Mouse (Mus musculus) left cerebral cortex, adult 18-20 months (tissue): Measurements from ENCODE around the gene Ccdc144b. TPM values are rescaled to one million over a fixed set of nuclear protein-coding genes. Genes with fewer than 3 reads are reported as not detected.

Experiments used
- DNase-seq, 2 experiments: peaks; one replicate each; pipeline ENCODE4 v3.0.0; 2021 to 2022; ENCODE audit warnings: low spot score in 2 of 2, mixed read lengths in 1 of 2
- total RNA-seq, 2 experiments: library from RNA; stranded (reverse); gene quantifications; 2 replicates each; pipeline ENCODE4 v1.2.3; 2021

The Ccdc144b gene
- total RNA-seq, 2 experiments from 2014 or later = not detected

- no peak for DNase-seq
Measured at GRCm38 (mm10) chr3:36031740-36032510, 21.4 kb downstream of the Ccdc144b start.

GRCm38 (mm10) chr3:36029993-36030392, 23.4 kb downstream of the Ccdc144b start:
- DNase-seq = no peak

GRCm38 (mm10) chr3:36025732-36026131, 27.6 kb downstream of the Ccdc144b start:
- no peak for DNase-seq

- no peak for DNase-seq
Measured at GRCm38 (mm10) chr3:36011239-36011638, 42.1 kb downstream of the Ccdc144b start.

GRCm38 (mm10) chr3:36008411-36009154, 44.8 kb downstream of the Ccdc144b start:
- no peak for DNase-seq

- no peak for DNase-seq
Measured at GRCm38 (mm10) chr3:36004028-36004895, 49.1 kb downstream of the Ccdc144b start.

- peak; percentile 96 to 97 for DNase-seq
Measured at GRCm38 (mm10) chr3:36000275-36001239, 52.8 kb downstream of the Ccdc144b start, which contains the start of gene Mccc1. Gene Mccc1, minus strand, starts transcription at chr3:36000678.

- no peak for DNase-seq
Measured at GRCm38 (mm10) chr3:35994552-35995531, 58.5 kb downstream of the Ccdc144b start.

- DNase-seq = no peak
Measured at GRCm38 (mm10) chr3:35990715-35991114, 62.6 kb downstream of the Ccdc144b start.

- no peak for DNase-seq
Measured at GRCm38 (mm10) chr3:35988031-35988430, 65.3 kb downstream of the Ccdc144b start.

GRCm38 (mm10) chr3:35986266-35986665, 67.1 kb downstream of the Ccdc144b start:
- no peak for DNase-seq

- peak in 1 of 2 experiments; percentile 15 for DNase-seq
Measured at GRCm38 (mm10) chr3:35973551-35973950, 79.8 kb downstream of the Ccdc144b start.

GRCm38 (mm10) chr3:35972985-35973384, 80.4 kb downstream of the Ccdc144b start:
- DNase-seq = peak in 1 of 2 experiments; percentile 21

- no peak for DNase-seq
Measured at GRCm38 (mm10) chr3:35971149-35971548, 82.2 kb downstream of the Ccdc144b start.

- DNase-seq = no peak
Measured at GRCm38 (mm10) chr3:35970441-35970840, 82.9 kb downstream of the Ccdc144b start.

- DNase-seq = no peak
Measured at GRCm38 (mm10) chr3:35967366-35967921, 85.9 kb downstream of the Ccdc144b start.

GRCm38 (mm10) chr3:35966493-35966892, 86.9 kb downstream of the Ccdc144b start:
- DNase-seq = no peak

GRCm38 (mm10) chr3:35964928-35965327, 88.4 kb downstream of the Ccdc144b start:
- no peak for DNase-seq

- DNase-seq = no peak
Measured at GRCm38 (mm10) chr3:35963921-35964320, 89.4 kb downstream of the Ccdc144b start.
